Mouse (Mus musculus) hindbrain, embryonic 10.5 days (tissue): ENCODE results near the gene Taf1c. TPM values are rescaled to one million over a fixed set of nuclear protein-coding genes. Genes with fewer than 3 reads are reported as not detected.

Experiments used
- DNase-seq: peaks from one replicate; pipeline ENCODE4 v3.0.0-alpha.2; 2017; ENCODE audit warnings: low spot score
- H3K27ac ChIP-seq: fragments of 300-500 bp; sonication (generic); 2 replicates; pipeline ENCODE4 v1.5.1; 2016; ENCODE audit warnings: mild to moderate bottlenecking, moderate library complexity
- H3K27me3 ChIP-seq: fragments of 300-500 bp; sonication (generic); 2 replicates; pipeline ENCODE4 v1.6.1; 2016; ENCODE audit warnings: mild to moderate bottlenecking; ENCODE audit not compliant: poor library complexity, insufficient read depth, severe bottlenecking
- H3K36me3 ChIP-seq: fragments of 300-500 bp; sonication (generic); 2 replicates; pipeline ENCODE4 v1.6.1; 2016; ENCODE audit warnings: mild to moderate bottlenecking, moderate library complexity
- H3K4me1 ChIP-seq: fragments of 300-500 bp; sonication (generic); replicated peaks from 2 replicates; pipeline ENCODE4 v1.6.1; 2016; ENCODE audit warnings: mild to moderate bottlenecking
- H3K4me3 ChIP-seq: fragments of 300-500 bp; sonication (generic); 2 replicates; pipeline ENCODE4 v1.5.1; 2016; ENCODE audit warnings: mild to moderate bottlenecking, moderate library complexity
- H3K9me3 ChIP-seq: fragments of 300-500 bp; sonication (generic); 2 replicates; pipeline ENCODE4 v1.6.1; 2016; ENCODE audit warnings: mild to moderate bottlenecking, moderate library complexity
- WGBS: fragments of 180-500 bp; shearing (Covaris S2); methylation state at CpG from one replicate; pipeline ENCODE4 v1.1.7; 2016; 5-methylcytosine and 5-hydroxymethylcytosine counted together
- polyA plus RNA-seq: library from polyadenylated mRNA; unstranded; fragments of >200 nt; fragmentation: Nextera tagmentation; extraction: Ambion mirVana; gene quantifications from 2 replicates; pipeline ENCODE4 v1.2.1, GENCODE M21; 2016

The Taf1c gene
- polyA plus RNA-seq, 1 experiment from 2014 or later: 16.8 TPM

DNA sequence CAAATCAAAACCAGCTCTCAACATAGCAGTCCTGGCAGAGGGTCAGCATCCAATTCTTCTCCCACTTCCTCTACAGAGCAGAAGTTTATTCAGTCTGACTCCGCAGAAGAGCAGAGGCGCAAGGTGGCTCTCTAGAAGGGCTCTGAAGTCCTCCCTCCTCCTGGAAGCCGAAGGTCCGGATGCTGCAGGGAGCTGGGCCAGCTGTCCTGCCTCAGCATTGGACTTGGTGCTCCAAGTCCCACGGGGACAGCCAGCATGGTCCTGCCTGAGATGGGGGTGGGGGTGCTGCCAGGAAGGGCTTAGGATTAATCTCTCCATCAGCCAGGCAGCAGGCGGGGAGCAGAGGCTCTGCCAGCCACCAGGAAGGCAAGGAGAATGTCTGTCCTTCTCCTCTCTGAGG lies 30.4 kb upstream of the Taf1c start, which contains the start of gene Kcng4:
TSS of gene Kcng4 (minus strand) at position 303 of the 400 bp plus-strand sequence.
- 48% methylated on average over 6 of the region's 6 CpGs for WGBS
- Histone ChIP-seq H3K36me3 (no peaks in the 10 kb centered on the region), H3K4me3 (no peak within 1 kb of the TSS), H3K9me3 (no peaks in the 10 kb centered on the region), H3K27me3 (peaks cover 55% of the 10 kb centered on the region), H3K27ac (peak within 1 kb of the TSS; percentile 57), H3K4me1 (peaks cover 66% of the 10 kb centered on the region)
- DNase-seq: no peak

DNA sequence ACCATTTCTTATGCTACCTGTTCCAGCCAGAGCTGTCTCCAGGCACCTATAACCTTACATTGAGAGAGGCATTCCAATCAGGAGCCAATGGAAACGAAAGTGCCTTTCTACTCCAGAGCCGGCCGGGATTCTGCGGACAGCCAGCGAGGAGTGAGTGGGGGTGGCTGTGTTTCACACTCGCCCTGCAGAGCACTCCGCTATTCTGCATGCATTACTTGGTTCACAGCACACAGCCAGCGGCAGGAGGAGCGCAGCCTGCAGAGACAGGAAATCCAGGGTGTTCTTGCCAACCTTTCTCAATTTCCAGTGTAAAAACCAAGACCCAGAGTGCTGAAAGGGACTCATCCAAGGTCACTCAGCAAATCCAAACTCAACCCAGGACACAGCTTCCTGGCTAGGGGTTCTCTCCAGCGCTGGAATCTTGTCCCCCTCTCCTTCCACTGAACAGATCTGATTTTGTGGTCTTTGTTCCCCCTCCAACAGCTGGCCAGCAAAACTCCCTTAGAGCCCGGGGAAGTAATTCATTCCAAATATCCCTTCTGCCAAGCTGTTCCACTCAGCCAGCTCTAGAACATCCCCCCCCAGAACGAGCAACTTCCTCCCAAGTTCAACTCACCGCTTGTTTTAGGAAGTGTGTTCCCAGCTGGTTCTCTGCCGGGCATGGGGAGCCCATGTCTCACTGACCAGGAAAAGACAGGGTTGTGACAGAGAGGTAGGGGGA lies 29.8 kb upstream of the Taf1c start:
- Histone ChIP-seq H3K36me3 (no peaks in the 10 kb centered on the region), H3K4me3 (no peak overlapping the region), H3K27me3 (peaks cover 55% of the 10 kb centered on the region), H3K4me1 (peaks cover 71% of the 10 kb centered on the region), H3K27ac (peak overlapping the region; percentile 57; the same call in 1 of the 2 replicates), H3K9me3 (no peaks in the 10 kb centered on the region)
- 24% methylated on average over 14 of the region's 14 CpGs for WGBS
- peak; percentile 49 for DNase-seq

DNA sequence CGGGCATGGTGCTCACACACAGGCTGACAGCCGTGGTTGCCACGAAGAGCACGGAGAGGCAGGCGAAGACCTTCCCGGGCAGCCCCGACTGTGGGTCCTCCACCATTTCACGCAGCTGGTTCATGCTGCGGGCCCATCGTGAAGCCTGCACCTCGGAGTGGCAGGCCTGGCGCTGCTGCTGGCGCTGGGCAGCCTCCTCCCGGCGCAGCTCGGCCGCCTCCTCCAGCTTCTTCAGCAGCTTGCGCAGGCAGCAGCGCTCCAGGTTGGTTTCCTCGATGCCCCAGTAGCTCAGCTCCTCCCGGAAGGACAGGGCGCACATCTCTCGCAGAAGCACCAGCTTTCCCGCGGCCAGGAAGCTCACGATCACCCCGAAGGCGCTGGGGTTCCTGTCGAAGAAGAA lies 27.9 kb upstream of the Taf1c start:
- H3K27ac ChIP-seq: peak overlapping the region; percentile 64
- H3K9me3 ChIP-seq: no peaks in the 10 kb centered on the region
- WGBS: 45% methylated on average over 29 of the region's 29 CpGs
- H3K36me3 ChIP-seq: no peaks in the 10 kb centered on the region
- 0 out of 2 replicates have a peak overlapping the region, but pooled peaks have one; percentile 6 for H3K4me3 ChIP-seq
- H3K27me3 ChIP-seq: peaks cover 55% of the 10 kb centered on the region
- H3K4me1 ChIP-seq: peaks cover 87% of the 10 kb centered on the region
- DNase-seq: no peak

DNA sequence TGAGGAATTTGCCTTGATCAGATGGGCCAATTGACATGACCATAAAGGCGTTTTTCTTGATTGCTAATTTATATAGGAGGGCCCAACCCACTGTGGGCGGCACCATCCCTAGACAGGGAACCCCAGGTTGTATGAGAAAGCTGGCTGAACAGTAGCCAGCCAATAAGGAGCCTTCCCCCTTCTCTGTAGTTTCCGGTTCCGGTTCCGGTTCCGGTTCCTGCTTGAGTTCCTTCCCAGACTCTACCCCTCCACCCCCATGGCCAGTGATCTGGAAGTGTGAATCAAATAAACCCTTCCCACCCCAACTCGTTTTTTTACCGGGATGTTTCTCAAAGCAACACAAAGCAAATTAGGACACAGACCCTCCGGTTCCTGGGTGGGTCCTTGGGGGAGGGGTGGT lies 27.2 kb upstream of the Taf1c start:
- WGBS: 90% methylated on average over 9 of the region's 9 CpGs
- Histone ChIP-seq H3K9me3 (no peaks in the 10 kb centered on the region), H3K36me3 (no peaks in the 10 kb centered on the region), H3K4me1 (peaks cover 92% of the 10 kb centered on the region), H3K27me3 (peaks cover 51% of the 10 kb centered on the region), H3K27ac (peak overlapping the region; percentile 64; the same call in 1 of the 2 replicates), H3K4me3 (no peak overlapping the region)
- no peak for DNase-seq

DNA sequence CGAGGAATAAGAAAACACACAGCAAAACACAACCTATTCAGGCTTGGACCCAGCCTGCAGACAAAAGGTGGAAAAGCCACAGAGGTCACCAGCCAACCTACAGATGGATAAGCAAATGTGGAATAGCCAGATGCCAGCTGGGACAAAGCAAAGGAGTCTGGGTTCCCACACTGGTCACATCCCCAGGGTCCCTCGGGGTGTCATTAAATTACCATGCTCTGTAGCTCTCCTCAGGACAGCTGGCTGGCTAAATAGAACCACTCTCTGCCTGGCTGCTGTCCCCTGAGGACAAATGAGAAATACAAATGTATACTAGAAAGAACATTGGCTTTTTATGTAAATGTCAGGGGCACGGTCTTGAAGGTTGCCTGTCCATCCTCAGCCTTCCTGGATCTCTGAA lies 25.8 kb upstream of the Taf1c start:
- Histone ChIP-seq H3K36me3 (no peaks in the 10 kb centered on the region), H3K27me3 (peaks cover 42% of the 10 kb centered on the region), H3K27ac (peak overlapping the region; percentile 71), H3K9me3 (no peaks in the 10 kb centered on the region), H3K4me3 (no peak overlapping the region), H3K4me1 (peaks cover 87% of the 10 kb centered on the region)
- DNase-seq: peak; percentile 45
- WGBS: 49% methylated on average over 3 of the region's 3 CpGs

DNA sequence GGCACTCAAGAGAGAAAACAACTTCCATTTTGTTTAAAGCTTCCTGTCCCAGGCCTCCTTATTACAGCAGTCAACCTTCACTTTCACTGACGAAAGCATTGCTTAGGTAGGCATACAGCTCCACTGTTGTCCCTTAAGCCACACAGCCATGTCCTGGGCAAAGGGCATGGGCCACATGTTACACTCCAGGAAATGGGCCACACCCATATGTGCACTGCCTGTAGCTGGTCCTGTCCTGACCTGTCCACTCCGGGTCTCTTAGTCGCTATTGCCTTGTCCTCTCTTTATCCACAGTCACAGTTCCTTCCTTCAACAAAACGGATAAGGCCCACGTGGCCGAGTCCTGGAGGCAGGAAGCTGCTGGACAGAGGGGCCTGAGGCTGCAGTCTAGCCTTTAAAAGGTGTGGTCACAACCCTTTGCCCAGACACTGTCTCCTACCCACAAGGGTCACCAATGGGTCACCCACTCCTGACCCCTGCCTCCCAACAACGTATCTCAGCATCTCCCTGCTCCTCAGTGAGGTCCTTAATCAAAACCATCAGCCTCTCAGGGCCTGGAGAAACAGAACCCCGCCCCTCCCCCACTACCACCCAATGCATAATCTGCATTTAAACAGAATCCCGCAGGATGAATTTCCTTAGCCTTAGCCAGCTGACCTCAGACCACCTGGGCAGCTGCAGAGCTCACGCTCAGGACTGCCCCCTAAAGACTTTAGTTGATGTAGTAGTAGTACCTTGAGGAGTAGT lies 22.8 kb upstream of the Taf1c start:
- WGBS: 34% methylated on average over 10 of the region's 10 CpGs
- DNase-seq: peak; percentile 41
- peak overlapping the region; percentile 62 for H3K27ac ChIP-seq

DNA sequence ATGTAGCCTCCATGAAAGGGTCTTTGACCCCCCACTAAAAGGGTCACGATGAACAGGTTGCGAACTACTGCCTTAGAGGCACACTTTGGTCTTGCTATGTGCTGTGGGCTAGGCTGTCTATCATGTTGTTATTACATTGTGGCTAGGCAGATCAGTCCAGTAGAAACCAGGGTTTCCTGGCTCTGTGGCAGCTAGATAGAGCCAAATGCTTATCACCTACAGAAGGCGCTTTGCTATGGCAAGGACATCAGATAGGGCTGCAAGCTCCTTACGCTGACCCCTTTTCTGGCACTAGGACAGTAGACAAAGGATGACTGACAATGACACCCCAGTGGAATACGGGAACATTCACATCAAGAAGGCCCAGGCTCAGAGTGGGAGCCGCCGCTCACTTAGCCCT lies 22.2 kb upstream of the Taf1c start:
- peaks cover 71% of the 10 kb centered on the region for H3K4me1 ChIP-seq
- no peak overlapping the region for H3K4me3 ChIP-seq
- H3K27me3 ChIP-seq: peaks cover 12% of the 10 kb centered on the region; the same call in 1 of the 2 replicates
- H3K27ac ChIP-seq: peak overlapping the region; percentile 62; the same call in 1 of the 2 replicates
- H3K36me3 ChIP-seq: no peaks in the 10 kb centered on the region
- no peak for DNase-seq
- H3K9me3 ChIP-seq: no peaks in the 10 kb centered on the region
- WGBS: 83% methylated on average over 7 of the region's 7 CpGs

More for the DNA sequence above, 22.8 kb upstream of the Taf1c start:
- Histone ChIP-seq H3K4me1 (peaks cover 72% of the 10 kb centered on the region), H3K4me3 (no peak overlapping the region), H3K27me3 (peaks cover 18% of the 10 kb centered on the region), H3K9me3 (no peaks in the 10 kb centered on the region), H3K36me3 (no peaks in the 10 kb centered on the region)

DNA sequence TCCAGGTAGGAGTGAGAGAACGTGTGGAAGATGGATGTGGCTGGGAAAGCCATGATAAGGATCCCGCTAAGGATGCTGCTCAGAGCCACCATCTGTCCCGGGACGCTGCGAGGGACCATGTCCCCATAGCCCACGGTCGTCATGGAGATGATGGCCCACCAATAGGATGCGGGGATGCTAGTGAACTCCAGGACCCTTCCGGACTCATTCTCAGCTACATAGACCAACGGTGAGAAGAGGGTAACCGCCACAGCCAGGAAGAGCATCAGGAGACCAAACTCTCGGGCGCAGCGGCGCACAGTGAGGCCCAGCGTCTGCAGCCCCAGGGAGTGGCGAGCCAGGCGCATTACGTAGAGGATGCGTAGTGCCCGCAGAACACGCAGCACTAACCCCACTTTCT lies 20.8 kb upstream of the Taf1c start:
- H3K27ac ChIP-seq: 0 out of 2 replicates have a peak overlapping the region, but pooled peaks have one; percentile 19
- H3K36me3 ChIP-seq: no peaks in the 10 kb centered on the region
- H3K4me1 ChIP-seq: peaks cover 57% of the 10 kb centered on the region
- H3K27me3 ChIP-seq: peaks cover 8% of the 10 kb centered on the region; the same call in 1 of the 2 replicates
- no peaks in the 10 kb centered on the region for H3K9me3 ChIP-seq
- no peak overlapping the region for H3K4me3 ChIP-seq
- 79% methylated on average over 22 of the region's 22 CpGs for WGBS
- DNase-seq: no peak

DNA sequence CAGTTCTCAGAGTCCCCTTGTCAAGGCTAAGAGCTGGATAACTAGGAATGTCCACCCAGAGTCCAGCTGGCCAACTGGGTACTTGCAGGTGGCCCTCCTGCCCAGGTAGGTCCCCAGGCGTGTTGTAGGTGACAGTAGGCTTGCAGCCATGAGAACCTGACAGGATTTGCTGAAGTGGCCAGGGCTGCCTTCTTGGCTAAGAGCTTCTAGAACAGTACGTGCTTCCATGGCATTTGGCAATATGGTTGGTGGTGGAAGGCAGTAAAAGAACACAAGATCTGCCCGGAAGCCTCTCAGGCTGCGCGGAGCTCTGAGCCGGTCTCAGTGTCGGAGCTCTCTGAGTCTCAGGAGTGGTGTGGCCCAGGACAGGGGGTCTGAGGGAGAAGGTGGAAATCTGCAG lies 19.9 kb upstream of the Taf1c start:
- Histone ChIP-seq H3K27me3 (peaks cover 8% of the 10 kb centered on the region; the same call in 1 of the 2 replicates), H3K4me1 (peaks cover 55% of the 10 kb centered on the region), H3K9me3 (no peaks in the 10 kb centered on the region), H3K36me3 (no peaks in the 10 kb centered on the region), H3K27ac (no peak overlapping the region), H3K4me3 (no peak overlapping the region)
- 87% methylated on average over 7 of the region's 7 CpGs for WGBS
- no peak for DNase-seq

DNA sequence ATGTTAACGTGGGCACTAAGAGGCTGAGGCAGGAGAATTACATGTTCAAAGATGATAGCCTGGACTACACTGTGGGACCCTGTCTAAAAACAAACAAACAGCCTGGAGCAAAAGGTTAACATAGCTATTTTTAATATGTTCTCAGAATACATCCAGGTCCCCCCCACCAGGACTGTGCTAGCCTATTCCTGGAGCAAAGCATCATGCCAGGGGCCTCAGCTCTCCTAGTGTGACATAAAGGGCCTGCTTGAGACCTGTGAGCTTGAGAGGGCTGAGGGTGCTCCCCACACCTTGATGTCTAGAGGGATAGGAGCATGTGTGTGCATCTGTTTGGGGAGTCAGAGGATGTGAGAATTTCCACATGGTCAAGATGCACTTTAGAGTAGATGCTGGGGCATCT lies 18.7 kb upstream of the Taf1c start:
- peaks cover 47% of the 10 kb centered on the region for H3K4me1 ChIP-seq
- 90% methylated on average over 1 of the region's 1 CpGs for whole genome bisulfite sequencing
- H3K27ac ChIP-seq: 0 out of 2 replicates have a peak overlapping the region, but pooled peaks have one; percentile 5
- no peak overlapping the region for H3K4me3 ChIP-seq
- H3K27me3 ChIP-seq: peaks cover 8% of the 10 kb centered on the region; the same call in 1 of the 2 replicates
- DNase-seq: no peak
- no peaks in the 10 kb centered on the region for H3K9me3 ChIP-seq
- H3K36me3 ChIP-seq: no peaks in the 10 kb centered on the region

DNA sequence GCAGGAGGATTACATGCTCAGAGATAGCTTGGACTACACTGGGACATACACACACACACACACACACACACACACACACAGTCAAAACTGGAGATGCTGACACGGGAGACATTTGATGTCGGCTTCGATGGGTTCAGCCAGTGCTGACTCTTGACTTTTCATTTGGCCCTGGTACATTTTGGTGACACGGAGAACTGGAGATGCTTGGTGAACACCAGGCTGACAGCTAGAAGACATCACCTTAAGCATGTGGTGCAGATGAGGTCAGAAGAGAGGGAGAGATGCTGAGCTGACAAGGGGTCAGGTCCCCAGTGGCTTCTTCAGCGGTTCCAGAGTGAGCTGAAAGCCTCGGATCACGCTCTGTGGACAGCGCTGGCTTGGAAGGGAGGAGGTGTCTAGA lies 18.0 kb upstream of the Taf1c start:
- Histone ChIP-seq H3K4me1 (peaks cover 47% of the 10 kb centered on the region), H3K36me3 (no peaks in the 10 kb centered on the region), H3K27me3 (peaks cover 8% of the 10 kb centered on the region; the same call in 1 of the 2 replicates), H3K4me3 (no peak overlapping the region), H3K9me3 (no peaks in the 10 kb centered on the region), H3K27ac (no peak overlapping the region)
- WGBS: 80% methylated on average over 8 of the region's 8 CpGs
- no peak for DNase-seq

DNA sequence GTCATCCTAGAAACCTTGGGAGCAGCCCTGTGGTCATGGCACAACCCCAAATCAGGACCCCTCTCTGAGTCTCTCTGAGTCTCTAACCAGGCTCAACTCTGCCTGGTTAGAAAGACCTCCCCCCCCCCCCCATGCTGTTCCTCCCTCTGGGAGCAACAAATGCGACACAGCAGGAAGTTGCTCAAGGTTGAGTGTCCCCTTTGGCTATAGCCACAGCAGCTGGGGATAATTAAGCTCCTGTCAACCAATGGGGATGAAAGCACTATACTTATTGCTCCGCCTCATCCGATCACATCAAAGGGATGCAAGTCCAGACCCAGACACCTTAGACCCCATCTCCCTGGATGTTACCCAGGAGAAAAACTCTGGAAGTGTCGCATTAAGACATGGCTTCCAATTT lies 17.5 kb upstream of the Taf1c start:
- Histone ChIP-seq H3K27me3 (peaks cover 8% of the 10 kb centered on the region; the same call in 1 of the 2 replicates), H3K4me3 (no peak overlapping the region), H3K9me3 (no peaks in the 10 kb centered on the region), H3K27ac (no peak overlapping the region), H3K36me3 (no peaks in the 10 kb centered on the region), H3K4me1 (peaks cover 42% of the 10 kb centered on the region)
- 60% methylated on average over 4 of the region's 4 CpGs for WGBS
- no peak for DNase-seq
